Mouse (Mus musculus): ENCODE data around the gene Il15.

DNA sequence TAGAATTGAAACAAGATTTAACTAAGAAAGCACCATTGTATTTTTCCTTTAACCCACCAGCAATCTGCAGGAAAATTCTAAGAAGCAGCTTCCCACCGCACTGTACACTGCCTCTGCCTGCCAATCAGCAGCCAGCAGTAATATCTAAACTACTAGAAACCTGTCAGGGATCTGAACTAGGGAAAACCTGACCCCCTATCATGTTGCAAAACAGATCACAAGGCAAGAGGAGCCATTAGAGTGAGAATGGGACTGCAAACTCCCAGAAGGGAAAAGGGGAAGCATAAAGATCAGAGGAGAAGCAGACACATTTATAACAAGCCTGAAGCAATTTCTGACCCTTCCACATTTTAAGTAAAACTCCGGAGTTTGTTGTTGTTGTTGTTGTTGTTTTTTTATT, 2.0 kb downstream of the Il15 start:
- TF ChIP-seq CTCF (IDR thresholded peaks at IDR 0.05; ENCODE audit: control insufficient read depth, insufficient read depth, low read length): no peak
- no peak for TF ChIP-seq POLR2A (IDR thresholded peaks at IDR 0.05; ENCODE audit: borderline replicate concordance, control insufficient read depth, low read depth, low read length)
